Mouse (Mus musculus): ENCODE data around the gene Oasl2.
"Not testable (repeated sequence)": the region's sequence is repeated elsewhere in the genome, so short reads cannot be mapped to it uniquely, and the experiment has no call there.

The Oasl2 gene

DNA sequence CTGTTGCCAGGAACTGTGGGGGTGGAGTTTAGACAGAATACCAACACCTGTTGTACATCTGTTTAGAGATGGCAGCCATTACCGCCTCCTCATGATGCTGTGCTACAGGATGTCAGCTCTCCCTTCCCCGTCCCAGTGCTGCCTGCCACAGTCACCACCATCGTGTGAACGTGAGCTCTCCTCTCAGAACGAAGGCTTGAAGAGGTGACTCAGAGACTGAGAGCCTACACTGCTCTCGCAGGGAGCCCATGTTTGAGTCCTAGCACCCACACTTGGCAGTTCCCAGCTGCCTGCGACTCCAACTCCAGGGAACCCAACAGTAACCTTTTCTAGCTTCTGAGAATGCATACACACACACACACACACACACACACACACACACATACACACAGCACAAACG, 18.1 kb downstream of the Oasl2 start:
- no peak for DNase-seq (ENCODE audit: low spot score in 2 of 2)

DNA sequence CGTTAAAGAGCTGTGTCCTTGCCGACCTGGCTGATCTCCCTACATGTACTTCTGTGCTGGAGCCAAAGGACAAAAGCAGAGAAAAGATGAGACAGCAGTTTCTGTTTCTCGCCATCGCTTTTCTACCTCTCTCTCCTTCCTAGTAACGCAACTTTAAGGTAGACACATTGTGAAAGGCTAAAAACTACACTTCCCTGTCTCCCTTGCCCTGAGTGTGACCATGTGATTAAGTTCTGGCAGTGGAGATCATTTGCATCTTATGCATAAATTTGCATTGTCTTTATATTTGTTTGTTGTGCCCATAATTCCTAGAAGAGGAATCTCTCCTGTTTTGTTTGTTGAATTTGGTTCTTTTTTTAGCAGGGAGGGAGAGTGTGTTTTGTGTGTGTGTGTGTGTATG, 19.1 kb downstream of the Oasl2 start:
- DNase-seq (ENCODE audit: low spot score in 2 of 2) = no peak

DNA sequence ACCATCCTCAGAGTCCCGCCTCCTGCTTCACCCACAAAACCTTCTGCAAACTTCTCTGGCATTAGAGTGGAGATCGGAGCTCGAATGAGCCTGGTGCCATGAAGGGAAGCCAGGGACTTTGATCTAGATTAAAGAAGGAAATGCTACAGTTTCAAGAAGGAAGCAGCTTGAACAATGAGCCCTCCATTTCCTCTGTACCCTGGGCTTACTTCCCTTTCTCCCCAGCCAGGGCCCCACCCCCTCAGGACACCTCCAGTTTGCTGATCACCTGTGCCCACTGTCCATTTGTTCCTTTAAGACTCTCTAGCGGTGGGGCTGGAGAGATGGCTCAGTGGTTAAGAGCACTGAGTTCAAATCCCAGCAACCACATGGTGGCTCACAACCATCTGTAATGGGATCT, 20.0 kb downstream of the Oasl2 start:
- DNase-seq (ENCODE audit: low spot score in 2 of 2) = peak in 1 of 2 experiments; percentile 35

DNA sequence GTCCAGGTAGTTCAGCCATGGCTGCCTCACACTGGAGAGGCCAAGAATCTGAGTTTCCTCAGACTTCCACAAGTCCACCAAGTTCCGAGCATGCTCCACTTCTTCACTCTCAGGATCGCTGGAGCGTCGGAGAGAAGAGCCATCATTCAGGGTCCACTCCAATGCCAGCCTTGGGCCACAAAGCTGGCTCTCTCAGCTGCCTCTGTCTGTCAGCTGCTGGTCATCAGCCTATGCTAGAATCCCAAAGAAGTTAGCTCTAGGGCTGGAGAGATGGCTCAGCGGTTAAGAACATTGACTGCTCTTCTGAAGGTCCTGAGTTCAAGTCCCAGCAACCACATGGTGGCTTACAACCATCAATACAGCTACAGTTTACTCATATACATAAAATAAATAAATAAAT, 20.6 kb downstream of the Oasl2 start:
- not testable (repeated sequence) for DNase-seq (ENCODE audit: low spot score in 2 of 2)

DNA sequence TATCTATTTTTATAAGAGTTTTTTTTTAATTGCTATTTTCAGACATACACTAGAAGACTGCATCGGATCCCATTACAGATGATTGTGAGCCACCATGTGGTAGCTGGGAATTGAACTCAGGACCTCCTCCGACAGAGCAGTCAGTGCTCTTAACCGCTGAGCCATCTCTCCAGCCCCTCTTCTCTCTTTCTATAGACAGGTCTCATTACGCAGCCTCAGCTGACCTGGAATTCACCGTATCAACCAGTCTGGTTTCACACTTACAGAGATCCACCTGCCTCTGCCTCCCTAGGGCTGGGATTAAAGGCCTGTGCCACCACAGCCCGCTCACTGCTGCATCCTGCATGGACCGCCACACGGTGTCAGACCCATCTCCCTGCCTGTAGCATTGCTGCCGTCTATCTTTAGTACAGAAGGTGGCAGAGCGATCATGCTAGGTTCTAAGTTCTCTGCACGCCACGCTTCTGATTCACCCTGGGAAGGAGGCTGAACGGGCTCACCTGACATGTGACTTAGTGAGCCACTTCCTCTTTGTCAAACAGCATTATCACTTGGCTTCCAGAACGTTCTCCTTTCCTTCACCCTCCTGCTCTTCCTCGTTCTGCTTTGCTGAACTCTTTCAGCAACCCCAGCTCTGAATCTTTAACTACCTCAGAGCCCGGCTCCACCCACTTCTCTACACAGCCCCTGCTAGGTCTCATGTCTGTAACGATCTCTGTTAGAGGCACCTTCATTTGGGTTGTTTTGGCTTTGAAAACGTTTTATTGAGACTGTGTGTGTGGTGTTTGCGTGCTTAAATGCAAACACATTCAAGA, 25.0 kb downstream of the Oasl2 start:
- DNase-seq (ENCODE audit: low spot score in 2 of 2) = peak in 1 of 2 experiments; percentile 40

DNA sequence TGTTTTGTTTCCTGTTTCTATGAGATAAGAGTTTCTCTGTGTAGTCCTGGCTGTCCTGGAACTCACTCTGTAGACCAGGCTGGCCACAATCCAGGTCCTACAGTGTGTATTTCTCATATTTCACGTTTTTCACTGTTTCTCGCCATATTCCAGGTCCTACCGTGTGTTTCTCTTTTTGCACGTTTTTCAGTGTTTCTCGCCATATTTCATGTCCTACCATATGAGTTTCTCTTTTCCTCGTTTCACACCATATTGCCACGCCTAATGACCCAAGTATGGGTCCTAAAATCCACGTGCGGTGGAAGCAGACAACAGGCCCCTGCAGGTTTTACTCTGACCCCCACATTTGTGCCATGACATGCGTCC, 25.6 kb downstream of the Oasl2 start:
- no peak for DNase-seq (ENCODE audit: low spot score in 2 of 2)

DNA sequence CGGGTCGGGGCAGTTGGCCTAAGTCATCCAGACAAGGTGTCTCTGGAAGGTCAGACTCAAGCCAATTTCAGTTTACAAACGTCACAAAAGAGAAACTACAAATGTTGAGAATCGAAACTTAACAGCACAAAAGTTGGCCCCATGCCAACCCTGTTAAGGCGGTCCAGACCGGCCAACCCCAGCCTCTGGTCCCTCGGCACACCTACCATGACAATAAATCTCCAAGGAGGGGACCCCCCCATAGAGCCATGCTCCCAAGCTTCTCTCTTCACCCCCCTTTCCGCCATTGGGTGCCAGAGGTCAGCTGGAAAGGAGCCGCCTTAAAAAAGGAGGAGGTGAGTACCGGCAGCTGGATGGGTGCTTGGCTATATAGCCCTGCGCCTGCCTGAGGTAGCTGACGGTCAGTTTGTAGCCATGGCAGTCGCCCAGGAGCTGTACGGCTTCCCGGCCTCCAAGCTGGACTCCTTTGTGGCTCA, 26.3 kb downstream of the Oasl2 start, which contains the start of gene Oasl1:
Gene Oasl1, plus strand, starts transcription at position 243 of the 476 bp plus-strand sequence.
- peak; percentile 57 to 69 for DNase-seq (ENCODE audit: low spot score in 2 of 2)

DNA sequence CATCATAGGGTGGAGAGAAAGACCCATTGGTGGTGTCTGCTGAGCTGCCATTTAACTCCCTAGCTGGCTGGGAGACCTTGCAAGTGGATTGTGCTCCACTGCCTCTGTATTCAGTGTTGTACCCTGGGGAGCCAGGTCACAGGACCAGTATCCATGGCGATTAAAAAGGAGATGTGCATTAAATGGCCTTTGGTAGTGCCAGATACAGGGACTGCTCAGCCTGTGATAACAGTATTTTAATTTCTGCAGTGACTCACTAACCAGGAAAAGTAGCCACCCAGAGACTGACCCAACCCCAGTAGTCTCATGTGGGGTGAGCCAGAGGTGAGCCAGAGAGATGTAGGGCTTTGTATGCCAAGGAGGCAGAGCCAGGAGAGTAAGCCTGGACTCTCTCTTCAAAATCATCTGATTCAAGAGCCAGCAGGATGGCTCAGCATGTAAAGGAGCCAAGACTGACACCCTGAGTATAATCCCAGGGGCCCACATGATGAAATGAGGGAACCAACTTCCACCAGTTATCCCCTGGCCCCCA, 29.5 kb downstream of the Oasl2 start:
- DNase-seq (ENCODE audit: low spot score in 2 of 2) = no peak

DNA sequence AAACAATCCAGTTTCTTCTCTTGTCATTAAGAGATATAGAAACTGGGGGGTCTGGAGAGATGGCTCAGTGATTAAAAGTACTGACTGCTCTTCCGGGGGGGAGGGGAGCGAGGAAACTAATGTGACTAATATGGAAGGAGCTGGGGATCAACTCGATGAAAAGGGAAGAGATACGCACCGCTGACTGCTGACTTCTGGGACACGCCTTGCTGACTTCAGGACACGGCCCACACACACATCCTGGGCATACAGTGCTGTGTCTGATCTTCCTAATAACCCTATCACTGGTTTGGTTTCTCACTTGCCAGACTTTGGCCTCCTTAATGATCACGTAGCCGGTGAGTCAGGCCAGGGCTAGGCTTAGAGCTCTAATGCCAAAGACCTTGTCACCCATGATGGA, 30.0 kb downstream of the Oasl2 start:
- no peak for DNase-seq (ENCODE audit: low spot score in 2 of 2)

DNA sequence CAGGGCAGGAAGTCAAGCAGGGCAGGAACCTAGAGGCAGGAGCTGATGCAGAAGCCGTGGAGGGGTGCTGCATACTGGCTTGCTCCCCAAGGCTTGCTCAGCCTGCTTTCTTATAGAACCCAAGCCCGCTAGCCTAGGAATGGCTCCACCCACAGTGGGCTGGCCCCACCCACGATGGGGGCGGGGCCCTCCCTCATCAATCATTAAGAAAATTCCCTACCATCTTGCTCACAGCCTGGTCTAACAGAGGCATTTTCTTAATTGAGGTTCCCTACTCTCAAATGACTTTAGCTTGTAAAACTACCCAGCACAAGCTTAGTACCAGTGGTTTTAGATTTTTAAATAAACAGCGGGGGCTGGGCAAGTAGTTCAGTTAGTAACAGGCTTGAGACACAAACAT, 34.9 kb downstream of the Oasl2 start:
- DNase-seq (ENCODE audit: low spot score in 2 of 2) = no peak

DNA sequence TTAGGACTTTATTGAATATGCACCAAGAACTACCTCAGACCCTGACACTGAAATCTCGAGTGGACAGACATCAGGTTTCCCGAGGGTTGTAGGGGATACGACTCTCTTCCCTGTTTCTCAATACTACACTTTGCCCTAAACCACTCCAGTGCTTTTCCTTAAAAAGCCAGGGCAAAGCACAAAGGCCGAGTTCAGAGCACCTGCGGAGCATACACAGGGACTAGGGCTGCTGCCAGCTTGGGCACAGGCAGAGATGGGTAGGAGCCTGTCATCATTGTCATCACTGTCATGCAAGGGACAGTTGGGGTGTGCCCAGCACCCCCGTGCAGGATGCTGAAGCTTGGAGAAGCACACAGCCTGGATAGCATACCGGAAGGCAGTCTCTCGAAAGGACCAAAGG, 36.5 kb downstream of the Oasl2 start:
- DNase-seq (ENCODE audit: low spot score in 2 of 2) = no peak

DNA sequence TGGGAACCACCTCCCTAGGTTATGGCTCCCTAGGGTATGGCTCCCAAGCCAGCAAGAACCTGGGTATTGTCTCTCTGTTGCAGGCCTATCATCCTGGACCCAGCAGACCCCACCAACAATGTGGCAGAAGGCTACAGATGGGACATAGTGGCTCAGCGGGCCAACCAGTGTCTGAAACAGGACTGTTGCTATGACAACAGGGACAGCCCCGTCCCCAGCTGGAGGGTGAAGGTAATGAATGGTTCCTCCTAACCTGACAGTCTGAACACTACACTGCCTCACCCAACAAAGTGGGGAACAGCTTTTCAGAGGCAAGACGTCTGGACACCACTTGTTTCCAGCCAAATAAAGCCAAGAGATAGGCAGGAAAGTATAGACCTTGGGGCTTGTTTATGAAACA, 39.1 kb downstream of the Oasl2 start:
- no peak for DNase-seq (ENCODE audit: low spot score in 2 of 2)

DNA sequence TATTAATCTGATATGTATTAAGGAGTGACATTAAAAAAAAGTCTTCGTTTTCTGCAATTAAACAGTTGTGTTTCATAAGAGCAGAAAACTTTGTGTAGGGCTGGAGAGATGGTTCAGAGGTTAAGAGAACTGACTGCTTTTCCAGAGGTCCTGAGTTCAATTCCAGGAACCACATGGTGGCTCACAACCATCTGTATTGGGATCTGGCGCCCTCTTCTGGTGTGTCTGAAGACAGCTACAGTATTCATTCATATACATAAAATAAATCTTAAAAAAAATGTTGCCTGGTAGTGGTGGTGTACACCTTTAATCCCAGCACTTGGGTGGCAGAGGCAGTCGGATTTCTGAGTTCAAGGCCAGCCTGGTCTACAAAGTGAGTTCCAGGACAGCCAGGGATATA, 44.4 kb downstream of the Oasl2 start:
- DNase-seq (ENCODE audit: low spot score in 2 of 2) = not testable (repeated sequence)

DNA sequence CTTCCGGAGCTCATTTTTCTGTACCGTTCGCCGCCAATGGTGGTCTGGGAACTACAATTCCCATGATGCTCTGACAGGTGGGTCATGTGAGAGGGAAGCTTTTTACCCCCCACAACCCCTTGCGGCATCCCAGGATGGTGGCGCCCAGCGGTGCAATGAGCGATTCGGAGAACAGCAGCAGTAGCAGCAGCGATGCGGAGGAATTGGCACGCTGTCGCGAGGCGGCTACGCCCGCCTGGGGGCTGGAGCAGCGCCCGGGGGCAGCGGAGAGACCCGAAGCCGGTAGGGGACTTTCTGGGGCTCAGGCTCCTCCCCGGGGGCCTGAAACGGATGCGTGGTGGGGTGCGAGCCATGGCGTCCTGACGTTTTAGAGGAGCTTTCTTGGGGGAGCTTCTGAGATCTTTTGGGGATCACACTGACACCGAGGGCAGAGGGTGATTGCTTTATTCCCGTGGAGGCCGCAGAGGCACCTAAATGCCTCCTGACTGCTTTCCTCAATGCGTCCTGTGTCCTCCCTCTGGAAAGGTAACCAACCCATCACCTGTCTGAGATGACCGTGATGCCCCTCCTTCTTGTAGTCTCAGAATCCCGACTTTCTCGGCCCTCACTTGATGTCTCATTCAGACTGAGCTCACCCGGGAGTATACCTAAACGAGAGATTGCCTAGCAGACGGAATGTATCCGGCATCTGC, 45.5 kb downstream of the Oasl2 start, which contains the start of gene 2210016L21Rik:
Gene 2210016L21Rik, plus strand, starts transcription at position 85 of the 692 bp plus-strand sequence.
- peak; percentile 81 to 86 for DNase-seq (ENCODE audit: low spot score in 2 of 2)

DNA sequence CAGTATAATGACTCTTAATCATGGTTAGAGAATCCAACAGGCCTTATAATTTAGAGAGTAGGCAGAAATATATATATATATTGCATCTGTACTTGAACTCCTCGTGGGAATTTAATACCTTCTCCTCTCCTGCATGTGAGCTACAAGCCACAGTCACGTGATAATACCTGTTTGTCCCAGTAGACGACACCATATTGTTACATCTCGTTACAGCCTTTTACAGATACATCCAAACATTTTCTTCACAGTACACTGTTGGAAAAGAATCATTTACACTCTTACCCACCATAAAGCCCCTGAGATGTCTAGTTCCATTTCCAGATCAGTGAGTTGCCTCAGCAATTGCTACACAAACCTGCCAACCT, 46.0 kb downstream of the Oasl2 start:
- no peak for DNase-seq (ENCODE audit: low spot score in 2 of 2)

DNA sequence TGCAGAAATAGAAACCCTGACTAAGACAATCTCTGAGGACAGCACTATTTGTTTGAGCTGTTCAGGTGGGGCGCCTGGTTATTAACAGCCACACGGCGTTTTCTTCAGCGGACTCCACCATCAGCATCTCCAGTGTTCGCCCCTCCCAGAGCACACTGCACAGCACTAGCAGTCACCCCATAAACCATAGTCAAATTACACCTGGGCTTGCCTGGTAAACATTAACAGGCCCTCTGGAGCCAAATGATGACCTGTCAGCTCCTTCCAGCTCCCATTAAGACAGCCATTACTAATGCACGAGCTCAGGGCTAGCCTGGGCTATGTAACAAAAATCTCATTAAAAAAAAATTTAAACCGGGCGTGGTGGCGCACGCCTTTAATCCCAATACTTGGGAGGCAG, 48.3 kb downstream of the Oasl2 start:
- no peak for DNase-seq (ENCODE audit: low spot score in 2 of 2)

DNA sequence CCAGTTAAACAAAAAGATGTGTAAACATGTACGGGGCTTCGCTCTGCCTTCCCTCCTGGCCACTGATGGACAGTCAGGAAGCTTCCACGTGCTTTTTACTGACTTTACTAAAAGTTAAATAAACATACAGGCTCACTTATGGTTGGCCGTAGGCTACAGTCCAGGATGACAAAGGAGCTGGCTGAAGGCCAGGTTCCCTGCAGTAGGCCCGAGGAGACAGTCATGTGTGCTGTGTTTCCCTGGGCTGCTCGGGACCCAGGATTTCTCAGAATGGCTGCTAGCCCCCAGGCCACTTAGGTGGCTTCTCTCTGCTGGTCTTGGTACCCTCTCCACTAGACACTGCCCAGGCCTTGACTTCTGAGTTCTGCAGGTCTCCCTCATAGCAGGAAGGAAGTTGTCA, 52.2 kb downstream of the Oasl2 start:
- DNase-seq (ENCODE audit: low spot score in 2 of 2) = peak in 1 of 2 experiments; percentile 36

DNA sequence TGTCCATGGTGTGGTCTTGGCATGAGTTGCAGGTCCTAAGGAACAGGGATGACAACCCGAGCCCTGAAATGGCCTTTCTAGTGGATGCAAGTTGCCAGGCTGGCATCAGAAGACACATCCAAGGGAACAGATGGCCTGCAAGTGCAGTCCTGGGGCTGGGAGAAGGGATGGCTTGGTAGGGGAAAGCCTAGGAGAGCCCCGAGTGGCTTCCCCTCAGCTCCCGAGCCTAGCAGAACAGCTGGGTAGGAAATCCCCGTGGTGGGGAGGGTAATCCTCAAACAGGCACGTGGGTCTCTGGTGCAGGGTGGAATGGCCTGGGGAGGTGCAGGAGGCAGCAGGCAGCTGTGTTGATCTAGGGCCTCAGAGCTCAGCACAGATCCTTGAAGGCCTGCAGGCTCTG, 52.6 kb downstream of the Oasl2 start:
- DNase-seq (ENCODE audit: low spot score in 2 of 2) = no peak

DNA sequence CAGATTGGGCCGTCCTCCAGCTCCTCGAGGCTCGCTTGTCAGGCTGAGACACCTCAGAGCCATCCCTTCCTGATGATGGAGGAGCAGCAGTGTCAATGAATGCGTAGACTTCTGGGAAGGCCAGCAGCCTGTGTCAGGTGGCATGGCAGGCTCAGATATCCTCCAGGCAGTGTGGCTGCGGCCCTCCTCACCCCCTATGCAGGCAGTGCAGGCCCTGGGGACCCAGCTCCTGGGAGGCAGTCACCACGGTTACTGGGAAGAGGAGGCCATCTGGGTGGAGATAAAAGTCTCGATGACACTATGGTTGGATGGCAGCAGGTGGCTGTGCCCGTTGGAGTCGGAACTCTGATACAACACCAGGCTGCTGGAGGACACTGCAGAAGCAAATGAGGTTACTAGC, 53.1 kb downstream of the Oasl2 start:
- no peak for DNase-seq (ENCODE audit: low spot score in 2 of 2)

DNA sequence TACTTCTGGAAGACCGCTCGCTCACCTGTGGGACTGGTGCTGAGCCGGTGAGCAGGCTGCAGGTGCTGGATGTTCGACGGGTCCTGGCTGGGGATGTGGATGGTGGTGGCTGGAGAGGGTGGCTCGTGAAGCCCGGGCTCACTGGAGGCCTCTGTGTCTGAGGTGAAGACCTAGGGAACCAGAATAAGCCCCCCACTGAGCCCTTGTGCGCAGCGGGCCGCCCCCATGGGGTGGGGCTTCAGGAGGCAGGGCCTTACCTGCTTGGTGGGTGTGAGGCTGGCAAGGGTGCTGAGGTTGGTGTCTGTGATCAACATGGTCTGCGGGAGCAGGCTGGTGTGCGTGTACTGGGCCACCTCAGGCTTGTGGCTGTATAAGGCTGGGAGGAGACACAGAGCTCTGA, 53.9 kb downstream of the Oasl2 start:
- no peak for DNase-seq (ENCODE audit: low spot score in 2 of 2)

DNA sequence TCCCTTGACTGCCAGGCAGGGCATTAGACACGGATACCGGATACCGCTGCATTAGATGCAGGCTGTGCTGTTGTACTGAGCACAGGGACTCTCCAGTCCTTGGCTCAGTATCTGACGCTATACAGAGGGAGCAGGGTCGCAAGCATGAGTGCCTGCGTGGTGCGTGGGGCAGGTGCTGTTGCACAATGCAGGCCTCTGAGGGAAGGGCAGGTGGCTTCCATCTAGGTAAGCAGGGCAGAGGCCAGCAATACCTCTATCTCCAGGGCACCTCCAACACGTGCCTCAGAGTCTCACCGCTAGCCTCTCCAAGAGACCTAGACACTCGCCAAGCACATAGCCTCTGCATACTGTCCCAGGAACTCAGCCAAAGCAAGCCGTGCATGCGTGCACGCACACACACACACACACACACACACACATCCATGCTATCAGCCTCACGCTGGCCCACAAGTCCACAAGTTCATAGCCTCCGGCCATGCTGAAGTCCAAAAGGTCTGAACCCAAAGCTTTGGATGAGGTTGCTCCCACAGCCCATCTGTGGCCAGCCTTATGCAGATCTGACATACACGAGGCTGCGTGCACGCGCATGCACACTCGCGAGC, 54.6 kb downstream of the Oasl2 start:
- DNase-seq (ENCODE audit: low spot score in 2 of 2) = no peak

DNA sequence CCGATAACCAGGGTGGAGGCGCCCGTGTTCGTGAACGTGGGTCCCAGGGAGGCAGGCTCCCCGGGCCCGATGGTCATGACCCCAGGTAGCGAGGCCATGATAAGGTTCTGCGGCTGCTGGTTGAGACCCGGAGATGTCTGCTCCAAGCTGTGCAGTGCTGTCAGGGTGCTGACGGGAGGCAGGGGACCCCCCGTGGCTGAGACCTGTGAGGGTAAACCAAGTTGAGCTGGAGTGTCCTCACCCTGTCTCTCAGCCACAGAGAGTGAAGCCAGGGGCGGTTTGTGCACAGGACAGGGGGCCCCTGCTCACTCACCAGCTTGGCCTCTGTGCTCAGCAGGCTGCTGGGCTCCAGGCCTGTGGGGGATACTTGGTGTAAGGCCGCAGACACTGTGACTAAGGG, 56.6 kb downstream of the Oasl2 start:
- DNase-seq (ENCODE audit: low spot score in 2 of 2) = no peak

DNA sequence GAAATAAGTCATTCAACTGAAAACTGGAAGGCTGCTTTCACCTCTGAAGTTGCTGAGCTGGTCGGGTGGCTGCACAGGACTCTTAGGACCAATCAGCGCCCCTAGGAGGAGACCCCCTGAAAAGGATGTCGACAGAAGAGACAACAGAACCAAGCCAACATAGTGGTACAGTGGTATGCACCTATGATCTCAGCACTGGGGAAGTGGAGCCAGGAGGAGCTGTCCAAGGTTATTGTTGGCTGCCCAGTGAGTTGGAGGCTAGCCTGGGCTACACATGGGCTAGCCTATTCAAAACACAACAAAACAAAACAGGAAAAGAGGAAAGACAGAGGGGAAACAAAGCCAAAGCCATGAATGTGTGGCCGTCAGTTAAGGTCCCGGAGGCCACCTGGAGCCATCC, 61.3 kb downstream of the Oasl2 start:
- no peak for DNase-seq (ENCODE audit: low spot score in 2 of 2)

Data from heart, adult 9 months (tissue).